Mouse (Mus musculus) ES-E14 (cell line): ENCODE data around the gene Hmgcl. TPM values are rescaled to one million over a fixed set of nuclear protein-coding genes. Genes with fewer than 3 reads are reported as not detected.

Experiments used
- DNase-seq: peaks from one replicate; pipeline ENCODE4 v3.0.0-alpha.2; 2013; ENCODE audit warnings: low read depth, low spot score
- H3K27ac ChIP-seq: 2 replicates; pipeline ENCODE4 v1.5.1; 2012; ENCODE audit warnings: low read depth, mild to moderate bottlenecking, low read length, moderate library complexity, mixed read lengths; ENCODE audit not compliant: poor library complexity, insufficient read depth, severe bottlenecking
- H3K36me3 ChIP-seq: 2 replicates; pipeline ENCODE4 v1.6.1; 2012; ENCODE audit warnings: mild to moderate bottlenecking, low read length, moderate library complexity, mixed read lengths; ENCODE audit not compliant: control insufficient read depth, poor library complexity, insufficient read depth, severe bottlenecking
- H3K4me1 ChIP-seq, 2 experiments: fragments of 150-350 bp in 1 of 2; sonication (generic) in 1 of 2; 2 replicates each; pipeline ENCODE4 v1.6.1; 2012; ENCODE audit warnings: low read length in 2 of 2, mild to moderate bottlenecking in 1 of 2, mixed read lengths in 1 of 2; ENCODE audit not compliant: control insufficient read depth in 2 of 2, insufficient read depth in 2 of 2, poor library complexity in 1 of 2
- H3K4me3 ChIP-seq, 2 experiments: fragments of 150-350 bp in 1 of 2; sonication (generic) in 1 of 2; 2 replicates each; pipeline ENCODE4 v1.5.1; 2012; ENCODE audit warnings: low read length in 2 of 2, low read depth in 1 of 2, mild to moderate bottlenecking in 1 of 2, mixed read lengths in 1 of 2; ENCODE audit not compliant: insufficient read depth in 1 of 2, poor library complexity in 1 of 2, severe bottlenecking in 1 of 2
- H3K9ac ChIP-seq: 2 replicates; pipeline ENCODE4 v1.6.1; 2012; ENCODE audit warnings: low read depth, mild to moderate bottlenecking, low read length, mixed read lengths; ENCODE audit not compliant: poor library complexity, insufficient read depth, severe bottlenecking
- H3K9me3 ChIP-seq: fragments of 150-350 bp; sonication (generic); 2 replicates; pipeline ENCODE4 v1.6.1; 2012; ENCODE audit warnings: low read depth, mild to moderate bottlenecking, low read length; ENCODE audit not compliant: control insufficient read depth, insufficient read depth
- CHD2 ChIP-seq: IDR thresholded peaks from 2 replicates; pipeline ENCODE4 v1.6.1; 2014; ENCODE audit warnings: mild to moderate bottlenecking, low read depth, low read length, inconsistent platforms
- HCFC1 ChIP-seq: IDR thresholded peaks from 2 replicates; pipeline ENCODE4 v1.6.1; 2012; ENCODE audit warnings: low read length, inconsistent platforms, borderline replicate concordance; ENCODE audit not compliant: insufficient read depth
- MAFK ChIP-seq: IDR thresholded peaks from 2 replicates; pipeline ENCODE4 v1.6.1; 2014; ENCODE audit warnings: mild to moderate bottlenecking, low read depth, low read length, inconsistent platforms; ENCODE audit not compliant: insufficient read depth
- ZC3H11A ChIP-seq: IDR thresholded peaks from 2 replicates; pipeline ENCODE4 v1.6.1; 2012; ENCODE audit warnings: low read depth, mild to moderate bottlenecking, inconsistent platforms, low read length, borderline replicate concordance
- ZNF384 ChIP-seq: IDR thresholded peaks from 2 replicates; pipeline ENCODE4 v1.6.1; 2012; ENCODE audit warnings: low read depth, low read length, inconsistent platforms
- in situ Hi-C, 2 experiments: fragments of 600-800 bp; cut with MboI; formaldehyde crosslinking; loops; one replicate each; pipeline ENCODE4 v1.15.1; 2025; ENCODE audit warnings: low sequenced_read_pairs in 2 of 2, inconsistent platforms in 1 of 2; ENCODE audit not compliant: unreplicated experiment in 2 of 2
- total RNA-seq: library from RNA; depleted of rRNA; stranded (reverse); fragments of 300-350 nt; gene quantifications from 2 replicates; pipeline ENCODE4 v1.2.3, GENCODE M21; 2012

The Hmgcl gene
- total RNA-seq, 1 experiment: 15.6 TPM

DNA sequence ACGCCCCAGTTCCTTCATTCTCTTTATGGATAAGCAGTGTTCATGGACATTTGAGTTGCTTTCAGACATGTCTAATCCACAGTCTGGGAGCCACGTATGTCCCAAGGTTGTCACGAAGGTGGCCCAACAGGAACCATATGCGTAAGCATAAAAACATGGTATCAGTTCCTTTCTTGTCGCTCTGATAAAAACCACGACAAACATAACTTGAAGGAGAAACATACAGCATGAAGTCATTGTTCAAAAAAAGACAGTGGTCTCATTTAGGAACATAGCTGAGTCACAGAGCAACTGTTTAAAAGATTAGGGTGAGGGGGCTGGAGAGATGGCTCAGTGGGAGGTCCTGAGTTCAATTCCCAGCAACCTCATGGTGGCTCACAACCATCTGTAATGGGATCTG lies 4.1 kb upstream of the Hmgcl start:
- no peak for TF ChIP-seq ZNF384
- Histone ChIP-seq H3K4me3 (no peak overlapping the region), H3K9me3 (no peaks in the 10 kb centered on the region), H3K9ac (no peak overlapping the region), H3K4me1 (peaks cover 0 to 2% of the 10 kb centered on the region in 2 experiments; a peak in 1 of 4 replicates), H3K27ac (no peak overlapping the region), H3K36me3 (peaks cover 5% of the 10 kb centered on the region; the same call in 1 of the 2 replicates)
- in situ Hi-C loops: no loop called here
- DNase-seq: no peak

DNA sequence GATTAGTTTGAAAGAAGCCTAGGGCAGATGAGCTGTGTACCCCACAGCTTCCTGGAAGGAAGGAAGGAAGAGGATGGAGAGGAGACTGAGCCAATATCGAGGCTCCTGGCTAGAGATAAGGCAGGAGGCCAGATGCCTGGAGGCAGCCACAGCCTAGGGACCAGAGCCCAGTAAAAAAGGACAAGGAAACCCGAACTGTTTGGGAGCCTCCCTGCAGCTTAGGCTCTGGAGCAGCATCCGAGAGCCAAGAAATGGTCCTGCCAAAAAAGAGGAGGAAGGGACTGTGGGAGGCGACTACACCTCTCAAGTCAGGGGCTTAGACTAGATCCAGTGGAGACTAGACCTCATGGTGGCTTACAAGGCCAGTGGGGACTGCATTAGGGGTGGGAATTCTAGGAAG lies 2.9 kb upstream of the Hmgcl start:
- no peak overlapping the region; the same call in 1 of the 2 replicates for H3K9ac ChIP-seq
- DNase-seq: no peak
- in situ Hi-C loops: no loop called here
- H3K36me3 ChIP-seq: peaks cover 2% of the 10 kb centered on the region; the same call in 1 of the 2 replicates
- no peak overlapping the region for H3K27ac ChIP-seq
- TF ChIP-seq MAFK (no peak), HCFC1 (no peak), ZC3H11A (no peak), ZNF384 (no peak)
- H3K9me3 ChIP-seq: no peaks in the 10 kb centered on the region
- no peak overlapping the region for H3K4me3 ChIP-seq
- H3K4me1 ChIP-seq: peaks cover 0 to 2% of the 10 kb centered on the region in 2 experiments; a peak in 1 of 4 replicates

DNA sequence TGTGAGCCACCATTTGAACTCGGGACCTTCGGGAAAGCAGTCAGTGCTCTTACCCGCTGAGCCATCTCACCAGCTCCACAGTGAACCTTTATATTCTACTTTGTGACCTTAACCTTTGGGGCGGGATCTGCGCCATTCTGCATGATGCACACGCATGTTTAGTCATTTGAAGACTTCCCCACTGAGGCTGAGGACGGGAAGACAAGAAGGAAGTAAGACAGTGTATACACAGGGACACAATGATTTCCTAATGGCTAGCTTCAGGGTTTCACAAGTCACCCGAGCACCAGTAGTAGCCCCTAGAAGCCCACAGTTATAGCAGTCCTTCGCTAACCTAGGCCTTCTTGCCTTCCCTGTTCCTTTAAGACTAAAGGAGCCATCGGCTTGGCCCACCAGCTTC lies 542 bp upstream of the Hmgcl start:
- peak overlapping the region; percentile 24 to 91; a peak in 2 of 4 replicates for H3K4me3 ChIP-seq
- no peaks in the 10 kb centered on the region for H3K36me3 ChIP-seq
- DNase-seq: no peak
- H3K9me3 ChIP-seq: no peaks in the 10 kb centered on the region
- in situ Hi-C loops: no loop called here
- no peak for TF ChIP-seq MAFK
- TF ChIP-seq HCFC1: no peak
- TF ChIP-seq ZNF384: no peak
- no peak for TF ChIP-seq ZC3H11A
- peaks cover 0 to 2% of the 10 kb centered on the region in 2 experiments; a peak in 1 of 4 replicates for H3K4me1 ChIP-seq
- H3K9ac ChIP-seq: peak overlapping the region; percentile 32; the same call in 1 of the 2 replicates
- no peak overlapping the region for H3K27ac ChIP-seq

DNA sequence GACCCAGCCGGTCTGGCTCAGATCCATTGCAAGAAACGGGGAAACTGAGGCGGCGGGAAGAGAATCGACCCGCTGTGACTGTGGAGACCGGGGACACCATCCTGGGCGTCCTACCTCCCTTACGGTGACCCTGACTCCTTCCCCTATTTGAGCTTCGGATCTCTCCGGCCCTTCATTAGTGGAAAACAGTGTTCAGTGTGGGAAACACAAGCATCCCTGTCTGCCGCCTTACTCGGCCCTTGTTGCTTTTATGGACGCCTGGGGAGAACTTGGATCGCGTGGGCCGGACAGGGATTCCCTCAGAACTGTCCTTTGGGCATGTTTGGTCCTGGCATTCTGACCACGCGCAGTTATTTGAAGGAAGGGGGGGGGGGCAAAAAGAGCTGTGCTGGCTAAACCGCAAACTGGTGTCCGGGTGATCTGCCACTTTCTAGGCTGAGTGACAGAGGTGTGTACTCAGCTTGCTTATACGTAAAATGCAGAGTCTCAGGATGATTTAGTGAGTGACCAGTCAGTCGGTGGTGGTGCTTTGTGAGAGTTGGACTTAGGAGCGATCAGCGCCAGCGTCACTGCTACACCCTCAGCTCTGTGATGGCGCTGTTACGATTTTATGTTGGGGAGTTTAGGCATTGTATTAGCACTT lies 532 bp downstream of the Hmgcl start:
- Histone ChIP-seq H3K9ac (peak overlapping the region; percentile 76), H3K36me3 (no peaks in the 10 kb centered on the region), H3K4me3 (peak overlapping the region; percentile 83 to 91), H3K4me1 (peaks cover 0 to 3% of the 10 kb centered on the region in 2 experiments; a peak in 1 of 4 replicates), H3K27ac (no peak overlapping the region), H3K9me3 (no peaks in the 10 kb centered on the region)
- in situ Hi-C loops: no loop called here
- TF ChIP-seq ZNF384 (no peak), CHD2 (no peak), HCFC1 (no peak; the same call in 1 of the 2 replicates), ZC3H11A (no peak), MAFK (no peak)
- no peak for DNase-seq

DNA sequence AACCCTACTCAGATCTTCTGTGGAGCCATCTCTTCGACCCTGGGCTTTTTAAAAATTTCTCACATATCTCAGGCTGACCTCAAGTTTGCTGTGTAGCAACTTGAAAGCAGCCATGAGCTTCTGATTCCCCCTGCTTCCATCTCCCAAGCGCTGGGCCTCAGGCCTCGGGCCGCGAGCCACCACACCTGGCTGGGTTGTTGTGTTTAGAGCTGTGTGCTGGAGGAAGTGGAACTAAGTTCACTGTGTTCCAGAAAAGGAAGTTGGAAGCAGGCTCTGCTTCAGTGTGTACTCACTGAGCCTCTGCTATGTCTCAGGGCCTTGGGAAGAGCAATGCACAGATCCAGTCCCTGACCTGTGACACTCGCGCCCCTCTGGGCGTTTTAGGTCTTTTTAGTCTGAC lies 1.9 kb downstream of the Hmgcl start:
- Histone ChIP-seq H3K4me1 (peaks cover 0 to 3% of the 10 kb centered on the region in 2 experiments; a peak in 1 of 4 replicates), H3K9me3 (no peaks in the 10 kb centered on the region), H3K27ac (no peak overlapping the region), H3K9ac (no peak overlapping the region), H3K36me3 (no peaks in the 10 kb centered on the region), H3K4me3 (no peak overlapping the region)
- in situ Hi-C loops: no loop called here
- no peak for TF ChIP-seq HCFC1
- no peak for TF ChIP-seq ZNF384
- TF ChIP-seq ZC3H11A: no peak
- no peak for TF ChIP-seq MAFK
- TF ChIP-seq CHD2: no peak
- no peak for DNase-seq
